Mouse (Mus musculus): ENCODE data around the gene Carm1.

DNA sequence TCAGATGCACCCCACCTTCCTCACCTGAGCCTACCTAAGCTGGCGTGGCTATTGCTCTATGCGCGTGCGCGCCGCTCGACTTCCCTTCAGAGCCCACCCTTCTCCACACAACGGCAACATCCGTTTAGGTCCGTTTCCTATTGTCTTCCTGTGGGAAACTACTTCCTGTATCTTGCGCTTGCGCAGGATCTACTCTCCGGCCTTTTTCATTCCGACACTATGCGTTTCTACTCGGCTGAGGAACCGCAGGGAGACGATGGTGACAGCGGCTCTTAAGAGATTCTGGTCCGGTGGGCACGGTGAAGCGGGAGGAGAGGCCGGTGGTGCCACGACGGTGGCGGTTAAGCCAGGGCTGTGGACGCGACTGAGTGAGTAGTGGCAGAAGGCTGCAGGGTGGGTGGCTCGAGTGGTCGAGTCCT, 46.0 kb downstream of the Carm1 start, which contains the start of the genes Timm29 and Yipf2:
- TF ChIP-seq CTCF (IDR thresholded peaks at IDR 0.05; ENCODE audit: low read depth, low read length) (no peak), EP300 (IDR thresholded peaks at IDR 0.05; ENCODE audit: insufficient read depth, low read depth, low read length) (no peak)

Data from ES-Bruce4 (cell line).